Mouse (Mus musculus) monocyte, adult 5-6 weeks (primary cell): ENCODE data around the gene Trip6. TPM values are rescaled to one million over a fixed set of nuclear protein-coding genes. Genes with fewer than 3 reads are reported as not detected.

Experiments used
- ATAC-seq: fragments of 153-309, 156-312 bp; replicated peaks from 2 replicates; pipeline ENCODE4 v1.8.0; 2017; ENCODE audit warnings: mild to moderate bottlenecking; ENCODE audit not compliant: low TSS enrichment, insufficient number of reproducible peaks, severe bottlenecking, poor library complexity, low FRiP score
- total RNA-seq: library from RNA; stranded (forward); fragments of 200-1000, 200-491, 200-594 nt; gene quantifications from 3 replicates; pipeline ENCODE4 v1.2.3, GENCODE M21; 2017

Trip6 gene
- total RNA-seq, 1 experiment from 2014 or later = 4.0 TPM

- 0 out of 2 replicates have a peak, but pooled peaks have one; percentile 23 for ATAC-seq
Measured at GRCm38 (mm10) chr5:137305822-137306221, 8.4 kb downstream of the Trip6 start.

GRCm38 (mm10) chr5:137304816-137305215 is 9.4 kb downstream of the Trip6 start:
- ATAC-seq = no peak

DNA sequence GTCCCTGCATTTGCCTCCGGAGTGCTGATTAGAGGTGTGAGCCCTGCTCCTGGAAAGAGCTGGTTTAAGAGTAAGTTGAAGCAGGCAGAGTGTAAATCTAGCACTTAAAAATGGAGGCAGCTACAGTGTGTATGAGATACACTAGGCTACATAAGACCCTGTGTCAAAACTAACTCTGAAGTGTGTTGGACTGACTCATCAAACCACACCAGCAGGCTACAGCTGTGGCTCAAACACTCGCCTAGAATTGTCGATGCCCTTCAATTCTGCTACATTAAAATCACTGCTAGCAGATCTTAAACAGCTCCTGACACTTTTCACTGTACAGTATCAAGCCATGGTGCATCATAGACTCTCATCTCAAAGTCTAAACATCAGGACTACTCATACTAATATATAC is 10.0 kb downstream of the Trip6 start:
- ATAC-seq = no peak

DNA sequence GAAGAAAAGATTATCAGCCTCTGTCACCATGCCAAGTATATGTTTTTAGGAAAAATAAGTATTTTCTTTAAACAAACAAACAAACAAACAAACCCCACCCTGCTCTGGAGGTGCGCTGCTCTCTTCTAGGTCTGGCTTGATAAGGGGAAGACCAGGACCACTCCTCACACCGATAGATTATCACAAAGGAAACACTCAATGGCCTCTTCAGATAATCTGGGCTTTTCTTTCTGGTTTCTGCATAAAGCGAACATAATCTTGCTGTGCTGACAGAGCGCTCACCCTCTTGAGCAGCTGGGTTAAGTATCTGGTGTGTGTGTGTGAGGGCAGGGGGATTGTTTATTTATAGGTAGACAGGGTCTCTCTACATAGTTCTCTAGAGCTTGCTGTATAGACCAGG is 10.6 kb downstream of the Trip6 start:
- ATAC-seq = no peak

DNA sequence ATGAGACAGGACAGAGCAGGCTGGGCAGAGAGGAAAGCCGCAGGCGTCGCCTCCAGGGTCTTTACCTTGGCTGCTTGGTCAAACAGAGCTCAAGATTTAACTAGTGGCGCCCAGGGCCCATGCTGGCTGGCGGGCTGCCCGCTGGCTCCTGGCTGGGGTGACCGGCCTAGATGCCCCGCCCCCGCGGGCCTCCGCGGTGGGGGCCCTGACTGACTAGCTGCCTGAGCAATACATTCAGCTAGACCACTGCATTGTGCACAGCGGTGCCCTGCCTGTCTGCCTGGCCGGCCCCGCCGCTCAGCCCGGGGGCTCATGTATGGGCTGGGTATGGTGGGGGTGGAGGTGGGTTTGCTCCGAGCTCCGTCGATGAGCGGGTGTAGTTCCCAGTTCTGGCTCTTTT is 13.0 kb downstream of the Trip6 start:
- no peak for ATAC-seq

- no peak for ATAC-seq
Measured at GRCm38 (mm10) chr5:137299240-137299639, 15.0 kb downstream of the Trip6 start.

DNA sequence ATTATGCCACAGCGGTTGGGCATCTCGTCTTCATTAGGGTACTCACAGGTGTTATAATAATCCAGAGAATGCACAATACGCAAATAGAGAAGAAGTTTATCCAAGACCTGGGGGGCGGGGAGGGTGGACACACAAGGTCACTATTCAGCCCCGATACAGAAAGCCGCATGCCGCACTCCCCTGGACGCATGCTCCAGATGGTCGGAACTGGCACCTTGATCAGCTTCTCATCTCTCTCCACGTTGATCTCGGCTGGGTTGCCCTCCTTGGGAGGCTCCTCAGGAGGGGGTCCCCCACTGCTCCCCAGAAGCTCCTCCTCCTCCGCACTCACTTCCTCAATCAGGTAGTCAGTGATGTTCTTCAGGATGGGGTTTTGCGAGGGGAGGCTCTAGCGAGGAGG is 17.1 kb downstream of the Trip6 start:
- no peak for ATAC-seq

GRCm38 (mm10) chr5:137295712-137296111 is 18.5 kb downstream of the Trip6 start:
- no peak for ATAC-seq

- ATAC-seq = no peak
Measured at GRCm38 (mm10) chr5:137295296-137295695, 18.9 kb downstream of the Trip6 start.

- no peak for ATAC-seq
Measured at GRCm38 (mm10) chr5:137294744-137295093, 19.5 kb downstream of the Trip6 start.

GRCm38 (mm10) chr5:137293839-137294743 is 20.1 kb downstream of the Trip6 start, which contains the start of gene Ufsp1:
Gene Ufsp1 (plus strand): TSS chr5:137294629.
- ATAC-seq = peak; percentile 87

GRCm38 (mm10) chr5:137293282-137293681 is 20.9 kb downstream of the Trip6 start:
- peak; percentile 36 for ATAC-seq

GRCm38 (mm10) chr5:137291381-137291926 is 22.8 kb downstream of the Trip6 start:
- ATAC-seq = no peak

DNA sequence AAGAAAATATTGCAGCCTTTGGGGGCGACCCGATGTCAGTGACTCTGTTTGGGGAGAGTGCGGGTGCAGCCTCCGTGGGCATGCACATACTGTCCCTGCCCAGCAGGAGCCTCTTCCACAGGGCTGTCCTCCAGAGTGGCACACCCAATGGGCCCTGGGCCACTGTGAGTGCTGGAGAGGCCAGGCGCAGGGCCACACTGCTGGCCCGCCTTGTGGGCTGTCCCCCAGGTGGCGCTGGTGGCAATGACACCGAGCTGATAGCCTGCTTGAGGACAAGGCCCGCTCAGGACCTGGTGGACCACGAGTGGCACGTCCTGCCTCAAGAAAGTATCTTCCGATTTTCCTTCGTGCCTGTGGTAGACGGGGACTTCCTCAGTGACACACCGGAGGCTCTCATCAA is 23.5 kb downstream of the Trip6 start:
- no peak for ATAC-seq

DNA sequence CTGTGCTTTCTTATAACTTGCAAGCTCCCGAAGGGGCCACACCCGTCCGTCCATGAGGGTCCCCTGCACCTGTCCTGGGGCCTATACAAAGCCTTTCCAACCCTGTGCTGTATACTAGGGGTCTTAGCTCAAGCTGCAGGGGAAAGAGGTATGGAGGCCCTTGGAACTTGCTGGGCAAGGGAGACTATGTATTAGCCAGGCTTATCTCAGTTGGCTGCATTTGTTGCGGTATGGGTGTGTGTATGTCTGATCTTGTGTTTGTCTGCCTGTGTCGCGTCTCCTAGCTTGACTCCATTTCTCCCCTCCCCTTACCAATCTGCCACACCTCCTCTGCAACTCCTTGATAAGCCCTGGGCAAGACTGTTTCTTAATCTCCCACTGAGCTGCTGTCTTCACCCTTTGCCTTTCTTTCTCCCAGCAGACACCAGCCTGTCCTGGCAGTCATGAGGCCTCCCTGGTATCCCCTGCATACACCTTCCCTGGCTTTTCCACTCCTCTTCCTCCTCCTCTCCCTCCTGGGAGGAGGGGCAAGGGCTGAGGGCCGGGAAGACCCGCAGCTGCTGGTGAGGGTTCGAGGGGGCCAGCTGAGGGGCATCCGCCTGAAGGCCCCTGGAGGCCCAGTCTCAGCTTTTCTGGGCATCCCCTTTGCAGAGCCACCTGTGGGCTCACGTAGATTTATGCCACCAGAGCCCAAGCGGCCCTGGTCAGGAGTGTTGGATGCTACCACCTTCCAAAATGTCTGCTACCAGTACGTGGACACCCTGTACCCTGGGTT is 24.4 kb downstream of the Trip6 start:
- no peak for ATAC-seq

DNA sequence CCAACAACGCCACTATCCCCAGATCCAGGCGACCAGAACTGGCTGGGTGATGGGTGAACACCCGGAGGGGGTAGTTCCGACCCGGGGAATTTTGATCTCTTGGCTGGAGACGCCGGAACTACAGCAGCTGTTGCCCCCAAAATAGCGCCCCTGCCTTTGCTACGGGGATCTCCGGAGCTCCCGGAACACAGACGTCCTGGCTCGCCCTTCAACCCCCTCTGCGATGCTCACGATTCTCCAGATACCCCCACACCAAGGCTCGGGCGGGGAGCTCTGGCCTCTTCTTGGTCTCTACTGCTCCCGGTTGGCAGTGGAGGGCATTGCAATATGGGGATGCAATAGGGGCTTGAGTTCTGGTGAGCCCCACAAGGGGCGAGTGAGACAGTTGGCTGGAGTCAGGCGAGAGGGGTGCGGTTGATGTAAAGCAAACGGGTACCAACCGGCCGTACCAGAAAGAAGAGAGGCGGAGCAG is 25.2 kb downstream of the Trip6 start:
- no peak for ATAC-seq

- no peak for ATAC-seq
Measured at GRCm38 (mm10) chr5:137287953-137288743, 26.1 kb downstream of the Trip6 start.

- no peak for ATAC-seq
Measured at GRCm38 (mm10) chr5:137287032-137287952, 26.9 kb downstream of the Trip6 start, which contains the start of gene Ache. Gene Ache (plus strand): TSS chr5:137287519.
